Mouse (Mus musculus) myocyte (in vitro differentiated cells): ENCODE data around the gene 4930404N11Rik.

Experiments
- CEBPB ChIP-seq: IDR thresholded peaks from 2 replicates; pipeline ENCODE4 v1.6.1; 2011; ENCODE audit warnings: mild to moderate bottlenecking, moderate library complexity; ENCODE audit not compliant: poor library complexity, insufficient read depth, severe bottlenecking
- E2F4 ChIP-seq: IDR thresholded peaks from one replicate; pipeline ENCODE4 v1.6.1; 2011; ENCODE audit warnings: mild to moderate bottlenecking, control low read depth, moderate library complexity; ENCODE audit not compliant: insufficient read depth
- MAX ChIP-seq: IDR thresholded peaks from one replicate; pipeline ENCODE4 v1.6.1; 2011; ENCODE audit warnings: low read depth, mild to moderate bottlenecking, control low read depth
- MYOD1 ChIP-seq, 3 experiments: IDR thresholded peaks; one replicate each; pipeline ENCODE4 v1.6.1; 2011; ENCODE audit warnings: control low read depth in 2 of 3, low read depth in 2 of 3, mild to moderate bottlenecking in 2 of 3, moderate library complexity in 1 of 3; ENCODE audit not compliant: insufficient read length in 2 of 3, control insufficient read depth in 1 of 3
- MYOG ChIP-seq, 3 experiments: IDR thresholded peaks; one replicate each; pipeline ENCODE4 v1.6.1; 2011; ENCODE audit warnings: control low read depth in 2 of 3, low read depth in 2 of 3, mild to moderate bottlenecking in 2 of 3; ENCODE audit not compliant: insufficient read length in 2 of 3, control insufficient read depth in 1 of 3, insufficient read depth in 1 of 3
- POLR2A ChIP-seq: IDR thresholded peaks from one replicate; pipeline ENCODE4 v1.6.1; 2011; ENCODE audit warnings: low read depth, mild to moderate bottlenecking, control low read depth, moderate library complexity; ENCODE audit not compliant: insufficient read length
- POLR2AphosphoS2 ChIP-seq: IDR thresholded peaks from one replicate; pipeline ENCODE4 v1.6.1; 2011; ENCODE audit warnings: low read depth, control low read depth; ENCODE audit not compliant: insufficient read length
- SRF ChIP-seq: IDR thresholded peaks from one replicate; pipeline ENCODE4 v1.6.1; 2011; ENCODE audit warnings: low read depth; ENCODE audit not compliant: control insufficient read depth, insufficient read length
- USF1 ChIP-seq: IDR thresholded peaks from one replicate; pipeline ENCODE4 v1.6.1; 2011; ENCODE audit warnings: low read depth, mild to moderate bottlenecking, control low read depth, moderate library complexity

DNA sequence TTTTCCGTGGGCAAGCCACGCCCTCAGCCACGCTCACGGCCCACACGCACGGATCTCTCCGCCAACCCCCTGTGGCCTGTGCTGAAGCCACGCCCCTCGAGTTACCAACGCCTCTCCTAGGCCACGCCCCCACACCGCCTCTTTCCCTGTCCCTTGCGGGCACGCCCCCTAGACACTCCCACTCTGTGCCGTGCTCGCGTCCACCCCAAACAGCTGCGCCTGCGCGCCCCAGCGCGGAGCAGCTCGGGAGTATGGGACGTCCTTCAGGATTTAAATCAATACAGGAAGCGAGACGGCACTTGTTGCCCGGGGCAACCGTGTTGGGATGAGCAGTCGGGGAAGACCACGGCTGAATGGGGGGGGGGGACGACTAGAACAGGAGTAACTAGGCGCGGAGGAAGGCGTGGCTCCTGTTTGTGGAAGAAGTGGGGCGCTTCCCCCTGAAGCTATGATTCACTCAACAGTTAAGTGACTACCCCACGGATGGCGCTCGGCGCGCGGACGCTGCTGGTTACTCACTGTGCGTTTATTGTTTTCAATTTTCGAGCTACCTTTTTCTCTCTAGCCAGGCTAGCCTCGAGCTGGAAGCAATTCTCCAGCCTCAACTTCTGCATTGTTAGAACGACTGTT is 13.1 kb upstream of the 4930404N11Rik start:
- TF ChIP-seq POLR2A (peak; percentile 58), E2F4 (peak; percentile 64), USF1 (no peak), MYOG (IDR thresholded peaks at IDR 0.05; ENCODE audit: control insufficient read depth in 1 of 3, insufficient read depth in 1 of 3, insufficient read length in 2 of 3, low read depth in 2 of 3) (peak in 2 of 3 experiments; percentile 27 to 67), SRF (no peak), CEBPB (no peak), MAX (no peak), POLR2AphosphoS2 (peak; percentile 49), MYOD1 (IDR thresholded peaks at IDR 0.05; ENCODE audit: control insufficient read depth in 1 of 3, insufficient read length in 2 of 3, low read depth in 2 of 3) (peak in 1 of 3 experiments; percentile 47)
